Mouse (Mus musculus) adipocyte (in vitro differentiated cells): ENCODE results near the gene Trh.

Experiments
- DNase-seq: peaks from one replicate; pipeline ENCODE4 v3.0.0-alpha.2; 2016; ENCODE audit warnings: low spot score

Gene Trh

GRCm38 (mm10) chr6:92244591-92244990 lies at the start of gene Trh:
Gene Trh (minus strand): TSS chr6:92244650.
- no peak for DNase-seq

GRCm38 (mm10) chr6:92290826-92291225 lies 46.4 kb upstream of the Trh start:
- DNase-seq = peak; percentile 49

GRCm38 (mm10) chr6:92286889-92287288 lies 42.4 kb upstream of the Trh start:
- no peak for DNase-seq

DNA sequence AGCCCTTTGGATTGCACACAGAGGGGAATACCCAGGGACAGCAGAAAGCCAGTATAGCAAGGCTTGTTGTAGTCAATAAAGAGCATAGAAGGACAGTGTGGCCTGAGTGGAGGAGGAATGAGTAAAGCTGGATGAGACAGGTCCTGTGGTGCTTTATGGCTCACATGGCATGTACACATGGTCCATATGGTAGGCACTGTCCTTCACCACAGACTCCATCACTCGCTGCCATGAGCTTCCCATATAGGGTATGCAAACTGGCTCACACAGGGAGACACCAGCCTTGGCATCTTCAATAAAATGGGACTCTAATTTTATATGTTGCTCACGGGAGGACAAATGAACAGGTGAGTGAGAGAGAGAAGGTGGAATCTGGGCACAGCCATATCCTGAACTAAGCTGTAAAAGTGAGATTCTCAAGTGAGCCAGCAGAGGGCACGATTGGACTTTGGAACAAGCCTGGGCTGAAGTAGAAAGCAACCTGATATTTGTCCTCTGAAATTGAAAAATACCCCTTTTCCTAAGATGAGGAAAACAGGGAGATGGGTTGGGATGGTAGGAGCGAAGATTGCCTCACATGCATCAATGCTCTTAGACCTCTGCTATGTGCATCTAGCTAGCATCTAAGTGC lies 41.9 kb upstream of the Trh start:
- peak; percentile 82 for DNase-seq

- DNase-seq = peak; percentile 54
Observed at GRCm38 (mm10) chr6:92285559-92285958, 41.1 kb upstream of the Trh start.

DNA sequence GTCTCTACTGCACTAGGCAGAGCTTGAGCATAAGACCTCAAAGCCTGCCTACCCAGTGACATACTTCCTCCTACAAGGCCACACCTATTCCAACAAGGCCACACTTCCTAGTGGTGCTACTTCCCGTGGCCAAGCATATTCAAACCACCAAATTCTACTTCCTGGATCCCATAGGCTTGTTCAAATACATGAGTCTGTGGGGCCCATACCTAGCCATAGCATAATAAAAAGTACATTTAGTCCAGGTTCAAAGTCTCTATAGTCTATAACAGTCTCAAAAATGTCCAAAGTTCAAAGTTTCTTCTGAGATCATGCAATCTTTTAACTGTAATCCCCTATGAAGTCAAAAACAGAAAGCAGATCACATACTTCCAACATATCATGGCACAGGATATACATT lies 32.7 kb upstream of the Trh start:
- DNase-seq = no peak

DNA sequence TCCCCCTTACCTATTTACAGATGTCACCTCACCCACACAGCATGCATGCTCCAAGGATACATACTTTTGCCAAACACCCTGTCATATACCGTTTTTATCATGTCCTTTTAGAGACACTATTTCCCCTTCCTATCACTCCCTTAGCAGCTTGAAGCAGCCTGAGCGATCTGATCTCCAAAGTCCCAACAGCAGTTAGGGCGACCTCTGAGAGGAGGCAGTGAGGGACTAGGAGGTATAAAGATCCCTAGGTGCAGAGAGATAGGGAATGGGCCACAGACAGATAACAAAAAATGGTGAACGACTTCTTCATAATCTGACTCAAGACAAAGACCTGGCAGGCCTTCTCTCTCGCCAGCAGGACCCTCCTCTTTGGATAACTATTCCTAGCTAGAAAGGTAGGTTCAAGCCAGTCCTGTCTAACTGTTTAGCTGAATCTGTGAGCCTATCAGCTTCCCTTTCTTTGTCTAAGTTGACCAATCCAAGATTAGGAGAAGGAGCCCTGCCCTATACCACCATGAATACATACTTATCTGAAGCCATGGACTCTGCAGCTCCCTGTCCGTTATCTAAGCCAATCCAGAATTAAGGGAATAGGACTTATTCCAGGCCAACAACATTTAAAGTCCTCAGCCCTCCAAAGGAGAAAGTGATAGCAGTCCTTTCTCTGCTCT lies 29.3 kb upstream of the Trh start:
- no peak for DNase-seq

GRCm38 (mm10) chr6:92272601-92273000 lies 28.2 kb upstream of the Trh start:
- DNase-seq = no peak

GRCm38 (mm10) chr6:92269019-92269418 lies 24.6 kb upstream of the Trh start:
- DNase-seq = peak; percentile 92

GRCm38 (mm10) chr6:92268001-92268400 lies 23.6 kb upstream of the Trh start:
- no peak for DNase-seq

GRCm38 (mm10) chr6:92261162-92261843 lies 16.9 kb upstream of the Trh start:
- no peak for DNase-seq

- DNase-seq = no peak
Observed at GRCm38 (mm10) chr6:92255346-92255745, 10.9 kb upstream of the Trh start.

DNA sequence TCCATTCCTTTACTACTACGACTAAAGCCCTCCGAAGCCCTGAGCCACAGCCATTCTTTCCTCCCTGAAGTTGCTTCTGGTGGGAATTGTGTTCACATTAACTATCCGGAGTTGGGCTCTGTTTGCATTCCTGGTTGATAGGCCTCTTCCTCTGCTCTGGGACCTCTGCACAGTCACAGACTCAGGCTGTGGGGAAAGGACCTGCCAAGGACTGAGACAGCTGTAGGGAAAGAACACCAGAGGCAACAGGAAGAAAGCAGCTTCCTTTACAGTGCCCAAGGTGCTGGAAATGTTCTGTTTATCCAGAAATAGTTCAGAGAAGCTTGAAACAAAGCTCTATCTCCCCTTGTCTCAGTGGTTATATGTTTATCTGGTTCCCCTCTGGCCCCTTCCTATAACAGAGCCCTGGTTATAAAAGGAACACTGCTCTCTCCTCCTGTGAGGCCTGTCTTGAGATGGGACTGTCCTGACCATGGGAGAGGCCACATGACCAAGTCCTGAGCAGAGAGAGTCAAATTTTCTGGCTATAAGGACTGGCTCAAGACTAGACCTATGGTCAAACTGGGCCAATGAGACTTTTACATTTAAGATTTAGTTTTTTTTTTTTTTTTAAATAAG lies 8.9 kb upstream of the Trh start:
- DNase-seq = no peak

GRCm38 (mm10) chr6:92247215-92247919 lies 2.9 kb upstream of the Trh start:
- DNase-seq = no peak

- no peak for DNase-seq
Observed at GRCm38 (mm10) chr6:92246335-92246734, 1.9 kb upstream of the Trh start.

- DNase-seq = peak; percentile 36
Observed at GRCm38 (mm10) chr6:92241178-92241906, 3.1 kb downstream of the Trh start.

DNA sequence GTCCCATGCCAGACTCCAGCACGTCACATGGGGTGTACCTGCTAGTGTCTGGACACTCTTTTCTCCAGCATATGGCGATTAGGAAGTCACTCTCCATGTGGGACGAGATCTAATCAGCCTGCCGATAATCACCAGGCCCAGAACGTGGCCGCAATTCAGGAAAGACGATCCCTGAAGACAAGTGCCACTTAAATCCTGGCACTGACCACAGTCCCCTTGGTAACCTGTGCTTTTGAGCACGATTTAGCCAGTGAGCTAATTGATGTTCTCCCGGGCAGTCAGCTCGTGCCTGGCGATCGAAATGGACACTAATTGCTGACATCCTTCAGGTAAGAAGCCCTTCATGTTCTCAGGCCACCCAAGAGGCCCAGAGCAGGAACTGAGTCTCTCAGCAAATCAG lies 9.4 kb downstream of the Trh start:
- DNase-seq = no peak

GRCm38 (mm10) chr6:92231762-92232161 lies 12.7 kb downstream of the Trh start:
- no peak for DNase-seq

DNA sequence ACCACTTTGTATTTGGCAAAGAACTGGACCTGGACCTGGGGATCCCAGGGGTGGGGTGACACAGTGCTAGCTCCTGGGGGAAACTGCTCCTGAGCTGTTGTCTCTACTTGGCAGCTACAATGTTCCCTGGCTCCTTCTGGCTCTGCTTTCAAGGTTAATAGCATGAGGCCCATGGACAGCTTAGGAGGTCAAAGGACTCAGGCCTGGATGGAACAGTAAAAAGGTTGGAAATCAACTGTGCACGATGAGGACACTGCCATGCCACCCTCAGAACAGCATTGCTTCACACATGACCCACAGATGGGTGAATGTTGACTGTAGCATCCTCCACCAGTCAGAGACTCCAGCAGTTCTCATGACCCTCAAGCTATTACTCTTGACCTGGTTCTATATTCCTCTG lies 13.1 kb downstream of the Trh start:
- DNase-seq = no peak

- DNase-seq = no peak
Observed at GRCm38 (mm10) chr6:92229586-92229985, 14.9 kb downstream of the Trh start.

- no peak for DNase-seq
Observed at GRCm38 (mm10) chr6:92229103-92229502, 15.3 kb downstream of the Trh start.

DNA sequence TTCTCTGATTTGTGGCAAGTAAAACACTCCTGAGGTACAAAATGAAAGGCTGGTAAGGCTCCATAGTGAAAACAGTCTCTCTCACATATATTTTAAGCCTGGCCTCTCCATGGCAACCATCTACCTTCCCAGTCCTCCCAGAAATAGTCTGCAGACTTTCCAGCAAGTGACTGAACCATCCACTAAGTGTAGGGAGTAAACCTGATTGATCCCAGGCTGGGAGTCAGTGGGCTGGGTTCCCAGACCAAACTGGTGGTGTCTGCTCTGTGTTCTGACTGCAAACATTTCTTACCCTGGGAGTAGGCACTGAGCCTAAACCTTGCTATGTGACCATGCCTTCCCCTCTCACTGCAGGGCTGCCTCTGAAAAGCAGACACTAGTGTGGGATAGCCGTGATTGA lies 19.5 kb downstream of the Trh start:
- DNase-seq = no peak
